Mouse (Mus musculus): ENCODE measurements around the gene Rps6ka2. TPM values are rescaled to one million over a fixed set of nuclear protein-coding genes. Genes with fewer than 3 reads are reported as not detected.

Rps6ka2 gene
- polyA plus RNA-seq, 1 experiment from 2014 or later, result 30.9 TPM

Other genes starting within 250 kb of the Rps6ka2 start
- gene Rsph3b, start 221.4 kb upstream of the Rps6ka2 start, polyA plus RNA-seq (2016; fragmentation: Nextera tagmentation; extraction: Ambion mirVana), result 43.9 and 44.9 TPM in 2 replicates
- 56.6 and 57.3 TPM in 2 replicates for gene Tagap1, start 209.0 kb upstream of the Rps6ka2 start, polyA plus RNA-seq (2016; fragmentation: Nextera tagmentation; extraction: Ambion mirVana)
- gene Rnaset2b, start 199.5 kb upstream of the Rps6ka2 start, polyA plus RNA-seq (2016; fragmentation: Nextera tagmentation; extraction: Ambion mirVana), result 97.5 and 97.6 TPM in 2 replicates
- gene Gm49721, start 191.2 kb upstream of the Rps6ka2 start, polyA plus RNA-seq (2016; fragmentation: Nextera tagmentation; extraction: Ambion mirVana), result 0.36 TPM in 1 of 2 replicates, not detected in the other
- gene Gm1604a, start 144.5 kb upstream of the Rps6ka2 start, polyA plus RNA-seq (2016; fragmentation: Nextera tagmentation; extraction: Ambion mirVana), result not detected in 2 replicates
- not detected in 2 replicates for gene Tcp10a, start 154.5 kb downstream of the Rps6ka2 start, polyA plus RNA-seq (2016; fragmentation: Nextera tagmentation; extraction: Ambion mirVana)
- gene Ttll2, start 182.6 kb downstream of the Rps6ka2 start, polyA plus RNA-seq (2016; fragmentation: Nextera tagmentation; extraction: Ambion mirVana), result not detected in 2 replicates
- gene Gm49630, start 201.9 kb downstream of the Rps6ka2 start, polyA plus RNA-seq (2016; fragmentation: Nextera tagmentation; extraction: Ambion mirVana), result not detected in 2 replicates
- not detected in 2 replicates for gene Unc93a2, start 215.3 kb downstream of the Rps6ka2 start, polyA plus RNA-seq (2016; fragmentation: Nextera tagmentation; extraction: Ambion mirVana)